Mouse (Mus musculus): ENCODE results near the gene Nt5c1a. TPM values are rescaled to one million over a fixed set of nuclear protein-coding genes. Genes with fewer than 3 reads are reported as not detected.

The Nt5c1a gene
- polyA plus RNA-seq, 1 experiment from 2014 or later = not detected

GRCm38 (mm10) chr4:123182328-123183238 lies 18.7 kb upstream of the Nt5c1a start, which contains the start of gene Hpcal4:
TSS of gene Hpcal4 (plus strand) at chr4:123183227.
- Histone ChIP-seq H3K9me3 (no peaks in the 10 kb centered on the region), H3K9ac (replicated peaks) (peak within 1 kb of the TSS; percentile 31), H3K27me3 (peaks cover 92% of the 10 kb centered on the region), H3K4me1 (replicated peaks) (peaks cover 16% of the 10 kb centered on the region), H3K4me3 (replicated peaks) (peak within 1 kb of the TSS; percentile 46), H3K4me2 (peak within 1 kb of the TSS; percentile 72), H3K36me3 (no peaks in the 10 kb centered on the region), H3K27ac (no peak within 1 kb of the TSS)
- peak; percentile 38 for ATAC-seq (ENCODE audit: insufficient number of reproducible peaks, insufficient read depth, low FRiP score, low TSS enrichment, low read depth)
- under 1% methylated on average over 44 of the region's 44 CpGs for WGBS

DNA sequence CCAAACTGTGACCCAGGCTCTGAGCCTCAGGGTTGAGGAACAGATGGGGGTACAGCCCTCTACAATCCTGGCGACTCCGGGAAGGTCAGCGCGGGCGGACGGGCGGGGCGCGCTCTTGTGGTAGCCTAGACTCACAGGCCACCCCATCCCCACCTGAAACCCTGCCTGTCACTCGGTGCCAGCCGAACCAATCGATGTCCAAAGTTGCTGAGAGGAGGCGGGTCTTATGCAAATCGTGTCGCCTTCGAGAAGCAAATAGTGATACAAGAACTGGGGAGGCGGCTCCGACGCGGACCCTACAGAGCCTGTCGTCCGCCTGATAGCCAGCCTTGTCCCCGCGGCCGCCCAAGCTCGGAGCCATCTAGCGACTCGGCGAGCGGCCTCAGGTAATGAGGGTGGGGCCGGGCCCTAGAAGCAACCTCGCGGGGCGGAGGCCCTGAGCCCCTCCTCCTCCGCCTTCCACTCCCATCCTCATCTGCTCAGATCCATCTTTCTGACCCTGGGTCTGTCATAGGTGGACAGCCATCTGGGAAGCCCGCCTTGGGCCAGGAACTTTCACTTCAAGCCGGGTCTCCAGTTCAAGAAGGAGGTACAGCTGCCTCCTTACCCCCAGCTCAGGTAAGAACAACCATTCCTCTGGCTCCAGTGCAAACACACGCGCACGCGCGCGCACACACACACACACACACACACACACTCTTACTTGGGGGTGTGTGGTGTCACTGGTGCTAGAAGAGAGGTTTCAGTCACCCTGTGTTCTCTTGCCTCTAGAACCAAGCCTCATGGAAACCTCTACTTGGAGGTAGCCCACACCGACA lies 17.9 kb upstream of the Nt5c1a start:
- peaks cover 16% of the 10 kb centered on the region for H3K4me1 ChIP-seq (replicated peaks)
- ATAC-seq (ENCODE audit: insufficient number of reproducible peaks, insufficient read depth, low FRiP score, low TSS enrichment, low read depth) = peak; percentile 83
- H3K9ac ChIP-seq (replicated peaks) = peak overlapping the region; percentile 5; the same call in 1 of the 2 replicates
- peaks cover 91% of the 10 kb centered on the region for H3K27me3 ChIP-seq
- H3K36me3 ChIP-seq = no peaks in the 10 kb centered on the region
- 11% methylated on average over 44 of the region's 44 CpGs for WGBS
- H3K4me3 ChIP-seq (replicated peaks) = peak overlapping the region; percentile 46
- H3K27ac ChIP-seq = no peak overlapping the region
- H3K4me2 ChIP-seq = peak overlapping the region; percentile 72
- H3K9me3 ChIP-seq = no peaks in the 10 kb centered on the region

DNA sequence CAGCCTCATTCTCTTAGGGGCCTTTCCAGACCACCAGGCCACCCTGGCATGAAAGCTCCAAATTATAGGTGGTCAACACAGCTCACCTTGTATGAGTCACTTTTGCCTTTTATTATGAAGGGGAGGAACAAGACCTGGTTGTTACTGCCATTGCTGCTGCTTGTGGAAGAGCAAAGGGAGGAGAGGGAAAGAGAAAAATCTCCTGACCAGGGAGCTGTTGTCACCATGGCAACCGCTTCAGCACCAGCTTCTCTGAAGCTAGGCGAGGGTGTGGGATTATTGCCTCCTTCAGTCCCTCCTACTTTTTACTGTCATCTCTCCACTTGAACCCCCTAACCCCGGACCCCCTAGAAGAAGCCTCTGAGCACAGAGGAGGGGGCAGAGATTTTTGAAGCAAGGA lies 16.5 kb upstream of the Nt5c1a start:
- Histone ChIP-seq H3K27ac (no peak overlapping the region), H3K36me3 (no peaks in the 10 kb centered on the region), H3K9me3 (no peaks in the 10 kb centered on the region), H3K4me1 (replicated peaks) (peaks cover 16% of the 10 kb centered on the region), H3K9ac (replicated peaks) (no peak overlapping the region), H3K27me3 (peaks cover 82% of the 10 kb centered on the region), H3K4me3 (replicated peaks) (no peak overlapping the region), H3K4me2 (no peak overlapping the region)
- WGBS = 31% methylated on average over 3 of the region's 3 CpGs
- ATAC-seq (ENCODE audit: insufficient number of reproducible peaks, insufficient read depth, low FRiP score, low TSS enrichment, low read depth) = no peak

GRCm38 (mm10) chr4:123192336-123192735 lies 9.0 kb upstream of the Nt5c1a start:
- ATAC-seq (ENCODE audit: insufficient number of reproducible peaks, insufficient read depth, low FRiP score, low TSS enrichment, low read depth) = no peak
- Histone ChIP-seq H3K36me3 (no peaks in the 10 kb centered on the region), H3K4me1 (replicated peaks) (no peaks in the 10 kb centered on the region), H3K4me2 (no peak overlapping the region), H3K4me3 (replicated peaks) (no peak overlapping the region), H3K27ac (no peak overlapping the region), H3K9me3 (no peaks in the 10 kb centered on the region), H3K27me3 (peaks cover 49% of the 10 kb centered on the region), H3K9ac (replicated peaks) (no peak overlapping the region)
- WGBS = 84% methylated on average over 11 of the region's 11 CpGs

- Histone ChIP-seq H3K4me1 (replicated peaks) (no peaks in the 10 kb centered on the region), H3K36me3 (no peaks in the 10 kb centered on the region), H3K4me3 (replicated peaks) (no peak overlapping the region), H3K9ac (replicated peaks) (no peak overlapping the region), H3K9me3 (no peaks in the 10 kb centered on the region), H3K27ac (no peak overlapping the region), H3K4me2 (no peak overlapping the region), H3K27me3 (peaks cover 52% of the 10 kb centered on the region)
- no peak for ATAC-seq (ENCODE audit: insufficient number of reproducible peaks, insufficient read depth, low FRiP score, low TSS enrichment, low read depth)
- 88% methylated on average over 11 of the region's 11 CpGs for WGBS
Measured at GRCm38 (mm10) chr4:123193791-123194190, 7.5 kb upstream of the Nt5c1a start.

- Histone ChIP-seq H3K4me3 (replicated peaks) (no peak overlapping the region), H3K4me2 (no peak overlapping the region), H3K27me3 (peaks cover 68% of the 10 kb centered on the region), H3K27ac (no peak overlapping the region), H3K9me3 (no peaks in the 10 kb centered on the region), H3K4me1 (replicated peaks) (peaks cover 10% of the 10 kb centered on the region), H3K9ac (replicated peaks) (no peak overlapping the region), H3K36me3 (no peaks in the 10 kb centered on the region)
- no peak for ATAC-seq (ENCODE audit: insufficient number of reproducible peaks, insufficient read depth, low FRiP score, low TSS enrichment, low read depth)
- 48% methylated on average over 6 of the region's 6 CpGs for WGBS
Measured at GRCm38 (mm10) chr4:123196695-123197094, 4.6 kb upstream of the Nt5c1a start.

DNA sequence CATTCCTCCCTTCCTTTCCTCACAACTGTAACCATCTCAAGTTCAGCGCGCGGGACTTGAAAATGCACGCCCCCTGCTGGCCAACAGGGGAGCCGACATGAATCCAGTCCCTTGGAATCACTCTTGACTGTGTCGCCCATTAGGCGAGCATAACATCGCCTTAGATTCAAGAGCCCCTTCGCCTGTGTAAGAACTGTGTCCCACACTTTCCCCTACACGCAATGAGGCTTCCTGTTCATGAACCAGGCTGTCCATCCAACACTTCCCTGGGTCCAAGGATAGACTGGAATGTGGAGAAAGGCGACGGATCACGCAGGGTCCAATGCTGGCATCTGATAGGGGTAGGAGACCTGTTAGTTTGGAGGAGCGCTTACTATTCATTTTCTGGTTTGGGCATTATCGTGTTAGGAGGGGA lies 526 bp upstream of the Nt5c1a start:
- peaks cover 13% of the 10 kb centered on the region for H3K4me1 ChIP-seq (replicated peaks)
- H3K4me2 ChIP-seq = peak overlapping the region; percentile 77
- WGBS = 2% methylated on average over 15 of the region's 15 CpGs
- ATAC-seq (ENCODE audit: insufficient number of reproducible peaks, insufficient read depth, low FRiP score, low TSS enrichment, low read depth) = peak; percentile 30; the same call in 1 of the 2 replicates
- peaks cover 71% of the 10 kb centered on the region for H3K27me3 ChIP-seq
- no peaks in the 10 kb centered on the region for H3K36me3 ChIP-seq
- peak overlapping the region; percentile 40 for H3K4me3 ChIP-seq (replicated peaks)
- H3K27ac ChIP-seq = no peak overlapping the region
- no peak overlapping the region; the same call in 1 of the 2 replicates for H3K9ac ChIP-seq (replicated peaks)
- no peaks in the 10 kb centered on the region for H3K9me3 ChIP-seq

DNA sequence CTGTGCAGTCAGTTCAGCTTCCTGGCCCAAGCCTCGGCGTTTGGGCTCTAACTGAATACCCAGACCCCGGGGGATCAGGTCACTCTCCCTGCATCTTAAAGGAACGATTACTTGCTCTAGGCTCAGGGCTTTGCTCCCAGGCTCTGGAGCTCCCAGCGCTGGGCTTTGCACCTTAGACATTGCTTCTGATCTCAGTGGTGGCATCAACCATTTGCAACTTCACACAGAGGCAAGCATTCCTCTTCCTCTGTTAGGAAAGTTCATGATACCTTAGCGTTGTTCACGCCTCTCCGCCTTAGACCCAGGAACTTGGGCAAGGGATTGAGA lies 753 bp downstream of the Nt5c1a start:
- H3K4me1 ChIP-seq (replicated peaks) = peaks cover 13% of the 10 kb centered on the region
- H3K27ac ChIP-seq = no peak overlapping the region
- no peaks in the 10 kb centered on the region for H3K9me3 ChIP-seq
- ATAC-seq (ENCODE audit: insufficient number of reproducible peaks, insufficient read depth, low FRiP score, low TSS enrichment, low read depth) = no peak
- H3K4me3 ChIP-seq (replicated peaks) = peak overlapping the region; percentile 40
- no peaks in the 10 kb centered on the region for H3K36me3 ChIP-seq
- H3K9ac ChIP-seq (replicated peaks) = peak overlapping the region; percentile 51
- WGBS = 11% methylated on average over 8 of the region's 8 CpGs
- peak overlapping the region; percentile 77 for H3K4me2 ChIP-seq
- H3K27me3 ChIP-seq = peaks cover 67% of the 10 kb centered on the region

DNA sequence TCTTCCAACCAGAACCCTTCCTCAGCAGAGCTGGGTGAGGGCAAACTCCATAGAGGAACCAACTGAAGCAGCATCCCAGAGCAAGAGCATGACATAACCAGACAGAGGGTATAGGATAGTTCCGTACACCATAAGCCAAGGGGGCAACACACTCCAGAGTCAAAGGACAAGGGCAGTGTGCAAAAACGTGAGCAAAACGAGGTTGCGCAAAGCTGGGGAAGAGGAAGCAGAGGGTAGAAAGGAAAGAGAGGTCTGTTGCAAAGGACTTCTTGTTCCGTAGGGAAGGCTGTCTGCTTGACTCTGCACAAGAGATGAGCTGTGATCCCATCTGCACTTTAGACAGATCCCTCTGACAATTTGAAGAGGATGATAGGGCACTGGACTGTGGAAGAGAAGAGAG lies 6.0 kb downstream of the Nt5c1a start:
- no peak overlapping the region for H3K4me3 ChIP-seq (replicated peaks)
- WGBS = 80% methylated on average over 5 of the region's 5 CpGs
- no peak for ATAC-seq (ENCODE audit: insufficient number of reproducible peaks, insufficient read depth, low FRiP score, low TSS enrichment, low read depth)

GRCm38 (mm10) chr4:123210996-123211395 lies 9.7 kb downstream of the Nt5c1a start:
- Histone ChIP-seq H3K36me3 (no peaks in the 10 kb centered on the region), H3K4me1 (replicated peaks) (peaks cover 19% of the 10 kb centered on the region), H3K4me2 (no peak overlapping the region), H3K27ac (no peak overlapping the region), H3K9me3 (no peaks in the 10 kb centered on the region), H3K9ac (replicated peaks) (no peak overlapping the region), H3K4me3 (replicated peaks) (no peak overlapping the region), H3K27me3 (peaks cover 33% of the 10 kb centered on the region)
- ATAC-seq (ENCODE audit: insufficient number of reproducible peaks, insufficient read depth, low FRiP score, low TSS enrichment, low read depth) = no peak
- 52% methylated on average over 8 of the region's 8 CpGs for WGBS

More for the DNA sequence above, 6.0 kb downstream of the Nt5c1a start:
- H3K4me1 ChIP-seq (replicated peaks) = peaks cover 19% of the 10 kb centered on the region
- peaks cover 36% of the 10 kb centered on the region for H3K27me3 ChIP-seq
- no peak overlapping the region for H3K4me2 ChIP-seq
- no peaks in the 10 kb centered on the region for H3K36me3 ChIP-seq
- no peak overlapping the region for H3K9ac ChIP-seq (replicated peaks)
- H3K27ac ChIP-seq = no peak overlapping the region
- no peaks in the 10 kb centered on the region for H3K9me3 ChIP-seq

GRCm38 (mm10) chr4:123211453-123211852 lies 10.1 kb downstream of the Nt5c1a start:
- H3K36me3 ChIP-seq = no peaks in the 10 kb centered on the region
- no peaks in the 10 kb centered on the region for H3K9me3 ChIP-seq
- H3K4me1 ChIP-seq (replicated peaks) = peaks cover 19% of the 10 kb centered on the region
- no peak overlapping the region for H3K4me3 ChIP-seq (replicated peaks)
- no peak overlapping the region for H3K9ac ChIP-seq (replicated peaks)
- H3K27me3 ChIP-seq = peaks cover 33% of the 10 kb centered on the region
- WGBS = 61% methylated on average over 5 of the region's 5 CpGs
- H3K27ac ChIP-seq = no peak overlapping the region
- H3K4me2 ChIP-seq = no peak overlapping the region
- ATAC-seq (ENCODE audit: insufficient number of reproducible peaks, insufficient read depth, low FRiP score, low TSS enrichment, low read depth) = no peak

Measured in limb, embryonic 12.5 days (tissue).